Mouse (Mus musculus) liver, postnatal 0 days (tissue): ENCODE results near the gene Hpn. TPM values are rescaled to one million over a fixed set of nuclear protein-coding genes. Genes with fewer than 3 reads are reported as not detected.

ENCODE experiments used
- ATAC-seq: fragments of 200-750 bp; cut with Nextera tagmentation; 2 replicates; pipeline ENCODE4 v1.8.0; 2017; ENCODE audit warnings: mild to moderate bottlenecking, moderate library complexity
- DNase-seq: peaks from one replicate; pipeline ENCODE4 v3.0.0-alpha.2; 2016
- H3K27ac ChIP-seq: fragments of 300-500 bp; sonication (generic); 2 replicates; pipeline ENCODE4 v1.5.1; 2014; ENCODE audit warnings: antibody characterized with exemption, moderate library complexity, mild to moderate bottlenecking, low read depth
- H3K27me3 ChIP-seq: fragments of 300-500 bp; sonication (generic); 2 replicates; pipeline ENCODE4 v1.6.1; 2014; ENCODE audit warnings: low read length, control low read depth, mixed read lengths; ENCODE audit not compliant: insufficient read depth
- H3K36me3 ChIP-seq: fragments of 300-500 bp; sonication (generic); replicated peaks from 2 replicates; pipeline ENCODE4 v1.6.1; 2014; ENCODE audit warnings: mild to moderate bottlenecking, control low read depth, low read length, moderate library complexity, mixed read lengths; ENCODE audit not compliant: insufficient read depth
- H3K4me1 ChIP-seq: fragments of 300-500 bp; sonication (generic); 2 replicates; pipeline ENCODE4 v1.6.1; 2014; ENCODE audit warnings: antibody characterized with exemption, mild to moderate bottlenecking, control low read depth; ENCODE audit not compliant: insufficient read depth
- H3K4me2 ChIP-seq: fragments of 300-500 bp; sonication (generic); 2 replicates; pipeline ENCODE4 v1.6.1; 2014; ENCODE audit warnings: low read depth, mild to moderate bottlenecking, low read length, moderate library complexity, mixed read lengths
- H3K4me3 ChIP-seq: fragments of 300-500 bp; sonication (generic); 2 replicates; pipeline ENCODE4 v1.5.1; 2014; ENCODE audit warnings: low read depth, low read length
- H3K9ac ChIP-seq: fragments of 300-500 bp; sonication (generic); replicated peaks from 2 replicates; pipeline ENCODE4 v1.6.1; 2014; ENCODE audit warnings: mild to moderate bottlenecking, moderate library complexity
- H3K9me3 ChIP-seq: fragments of 300-500 bp; sonication (generic); 2 replicates; pipeline ENCODE4 v1.6.1; 2016; ENCODE audit warnings: mild to moderate bottlenecking, control low read depth, low read length, mixed read lengths
- CTCF ChIP-seq: sonication (generic); IDR thresholded peaks from 2 replicates; pipeline ENCODE4 v1.5.1; 2016; ENCODE audit warnings: antibody characterized with exemption, low read depth
- EP300 ChIP-seq: IDR thresholded peaks from 2 replicates; pipeline ENCODE4 v1.6.1; 2016; ENCODE audit warnings: antibody characterized with exemption, low read depth, mild to moderate bottlenecking
- WGBS: fragments of 180-500 bp; shearing (Covaris S2); extraction: QIAGEN DNeasy Blood & Tissue Kit; methylation state at CpG from one replicate; pipeline ENCODE4 v1.1.7; 2014; ENCODE audit not compliant: insufficient replicate concordance; 5-methylcytosine and 5-hydroxymethylcytosine counted together
- polyA plus RNA-seq: library from polyadenylated mRNA; unstranded; fragments of >200 nt; fragmentation: Nextera tagmentation; extraction: Ambion mirVana; gene quantifications from 2 replicates; pipeline ENCODE4 v1.2.1, GENCODE M21; 2015

Gene Hpn
- polyA plus RNA-seq, 1 experiment from 2014 or later: 250 TPM

DNA sequence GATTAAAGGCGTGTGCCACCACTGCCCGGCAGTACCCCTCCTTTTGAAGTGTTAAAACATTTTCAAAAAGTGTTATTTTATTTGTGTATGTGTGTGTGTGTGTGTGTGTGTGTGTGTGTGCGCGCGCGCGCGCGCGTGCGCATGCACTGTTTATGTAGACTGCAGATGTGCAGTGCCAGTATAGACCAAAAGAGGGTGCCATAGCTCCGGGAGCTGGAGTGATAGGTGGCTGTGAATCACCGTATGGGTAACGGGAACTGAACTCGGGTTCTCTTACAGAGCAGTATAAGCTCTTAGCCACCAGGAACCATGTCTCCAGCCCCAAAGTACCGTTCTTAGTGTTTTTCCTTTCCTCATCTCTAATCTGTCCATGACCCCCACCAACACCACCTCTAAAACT, 29.8 kb upstream of the Hpn start:
- Histone ChIP-seq H3K9me3 (no peaks in the 10 kb centered on the region), H3K4me3 (no peak overlapping the region), H3K36me3 (peaks cover 36% of the 10 kb centered on the region), H3K4me1 (peaks cover 30% of the 10 kb centered on the region), H3K27ac (no peak overlapping the region), H3K9ac (no peak overlapping the region), H3K27me3 (no peaks in the 10 kb centered on the region), H3K4me2 (no peak overlapping the region)
- DNase-seq: no peak
- 95% methylated on average over 16 of the region's 16 CpGs for WGBS
- no peak for ATAC-seq
- TF ChIP-seq CTCF: peak; percentile 32; the same call in 1 of the 2 replicates
- TF ChIP-seq EP300: no peak

DNA sequence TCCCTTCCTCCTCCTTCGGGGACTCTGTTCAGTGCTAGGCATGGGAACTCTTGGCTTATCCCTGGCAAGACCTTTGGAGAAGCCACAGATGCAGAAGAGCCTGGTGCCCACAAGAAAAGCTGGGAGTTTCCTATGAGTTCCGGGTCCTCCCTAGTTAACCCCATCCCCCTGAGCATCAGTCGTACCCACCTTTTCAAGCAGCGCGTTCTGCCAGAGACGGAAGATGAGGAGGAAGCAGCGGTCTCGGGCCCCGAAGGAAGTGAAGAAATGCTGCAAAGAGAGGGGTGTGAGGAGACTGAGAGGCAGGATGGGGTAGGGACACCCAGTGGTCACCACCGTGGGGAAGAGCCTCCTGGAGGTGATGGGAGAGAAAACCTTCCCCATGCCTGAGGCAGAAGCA, 25.9 kb upstream of the Hpn start:
- Histone ChIP-seq H3K36me3 (peaks cover 75% of the 10 kb centered on the region), H3K4me3 (no peak overlapping the region), H3K9me3 (no peaks in the 10 kb centered on the region), H3K4me2 (no peak overlapping the region), H3K27me3 (no peaks in the 10 kb centered on the region), H3K9ac (no peak overlapping the region), H3K4me1 (no peaks in the 10 kb centered on the region), H3K27ac (no peak overlapping the region)
- no peak for DNase-seq
- WGBS: 75% methylated on average over 10 of the region's 10 CpGs
- TF ChIP-seq CTCF: no peak
- TF ChIP-seq EP300: no peak
- ATAC-seq: no peak

DNA sequence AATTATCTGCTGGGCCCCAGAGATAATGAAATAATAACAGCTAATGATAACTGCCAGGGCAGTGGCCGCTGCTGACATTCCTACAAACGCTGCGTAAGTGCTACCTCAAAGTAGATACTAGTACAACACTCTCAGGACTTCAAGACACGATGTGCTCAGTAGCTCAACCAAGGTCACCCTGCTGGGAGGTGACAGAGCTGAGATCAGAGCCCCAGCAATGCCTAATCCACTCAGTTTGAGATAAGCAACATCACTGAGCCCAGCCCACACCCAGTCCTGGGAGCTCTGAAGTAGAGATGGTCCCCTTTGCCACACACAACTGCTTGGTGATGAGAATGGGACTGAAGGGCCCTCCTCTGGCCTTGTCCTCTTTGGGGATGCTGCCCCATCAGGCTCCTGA, 25.2 kb upstream of the Hpn start:
- no peak for TF ChIP-seq EP300
- TF ChIP-seq CTCF: no peak
- H3K36me3 ChIP-seq: peaks cover 81% of the 10 kb centered on the region

DNA sequence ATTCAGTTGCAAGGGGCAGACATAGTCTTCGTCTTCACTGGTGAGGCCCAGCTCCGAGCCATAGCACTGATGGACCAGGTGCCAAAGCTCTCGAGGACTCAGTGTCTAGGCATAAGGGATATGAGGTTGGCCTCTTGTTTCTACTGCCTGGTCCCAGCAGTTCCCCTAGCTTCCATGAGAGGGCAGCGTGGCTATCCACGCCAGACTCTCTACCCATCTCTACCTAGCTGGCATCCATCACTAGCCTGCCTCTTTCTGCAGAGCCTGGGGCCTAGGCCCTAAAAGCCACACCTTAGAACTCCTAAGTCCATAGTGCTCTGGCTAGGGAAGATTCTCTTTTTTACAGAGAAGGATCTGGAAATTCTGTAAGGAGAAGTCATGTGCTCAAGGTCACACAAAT, 24.7 kb upstream of the Hpn start:
- H3K4me1 ChIP-seq: no peaks in the 10 kb centered on the region
- H3K27ac ChIP-seq: no peak overlapping the region
- H3K4me3 ChIP-seq: no peak overlapping the region
- TF ChIP-seq CTCF (peak; percentile 89), EP300 (no peak)
- no peaks in the 10 kb centered on the region for H3K9me3 ChIP-seq
- no peaks in the 10 kb centered on the region for H3K27me3 ChIP-seq
- H3K4me2 ChIP-seq: no peak overlapping the region
- 63% methylated on average over 5 of the region's 5 CpGs for WGBS
- DNase-seq (peak; percentile 69), ATAC-seq (peak; percentile 67)
- no peak overlapping the region for H3K9ac ChIP-seq
- peaks cover 87% of the 10 kb centered on the region for H3K36me3 ChIP-seq

More for the DNA sequence above, 25.2 kb upstream of the Hpn start:
- no peak overlapping the region for H3K4me3 ChIP-seq
- no peaks in the 10 kb centered on the region for H3K4me1 ChIP-seq
- no peak overlapping the region for H3K27ac ChIP-seq
- H3K9ac ChIP-seq: no peak overlapping the region
- DNase-seq (no peak), ATAC-seq (no peak)
- H3K9me3 ChIP-seq: no peaks in the 10 kb centered on the region
- H3K4me2 ChIP-seq: no peak overlapping the region
- WGBS: 66% methylated on average over 4 of the region's 4 CpGs
- H3K27me3 ChIP-seq: no peaks in the 10 kb centered on the region

DNA sequence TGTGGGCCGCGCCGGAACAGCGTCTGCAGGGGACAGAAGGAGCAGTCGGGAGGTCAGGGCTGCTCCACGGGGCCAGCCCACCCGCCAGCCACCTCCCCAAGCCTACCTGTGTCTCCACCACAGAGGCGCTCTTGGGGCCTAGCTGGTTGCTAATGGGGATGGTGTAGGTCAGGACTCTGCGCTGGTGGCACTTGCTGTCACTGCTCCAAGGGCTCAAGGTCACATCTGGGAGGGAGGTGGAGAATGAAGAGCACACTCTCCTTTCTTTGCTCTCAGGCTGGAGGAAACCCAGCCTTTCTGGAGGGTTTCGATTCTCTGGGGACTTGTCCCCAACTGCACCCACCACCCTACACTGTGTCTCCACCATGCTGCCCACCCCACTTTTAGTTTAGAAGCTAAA, 20.6 kb upstream of the Hpn start:
- TF ChIP-seq CTCF (no peak), EP300 (no peak)
- no peaks in the 10 kb centered on the region for H3K27me3 ChIP-seq
- H3K4me1 ChIP-seq: no peaks in the 10 kb centered on the region
- H3K36me3 ChIP-seq: peaks cover 96% of the 10 kb centered on the region
- no peak overlapping the region for H3K4me3 ChIP-seq
- DNase-seq (no peak), ATAC-seq (no peak)
- no peaks in the 10 kb centered on the region for H3K9me3 ChIP-seq
- no peak overlapping the region for H3K27ac ChIP-seq
- WGBS: 79% methylated on average over 10 of the region's 10 CpGs
- H3K9ac ChIP-seq: no peak overlapping the region
- no peak overlapping the region for H3K4me2 ChIP-seq

DNA sequence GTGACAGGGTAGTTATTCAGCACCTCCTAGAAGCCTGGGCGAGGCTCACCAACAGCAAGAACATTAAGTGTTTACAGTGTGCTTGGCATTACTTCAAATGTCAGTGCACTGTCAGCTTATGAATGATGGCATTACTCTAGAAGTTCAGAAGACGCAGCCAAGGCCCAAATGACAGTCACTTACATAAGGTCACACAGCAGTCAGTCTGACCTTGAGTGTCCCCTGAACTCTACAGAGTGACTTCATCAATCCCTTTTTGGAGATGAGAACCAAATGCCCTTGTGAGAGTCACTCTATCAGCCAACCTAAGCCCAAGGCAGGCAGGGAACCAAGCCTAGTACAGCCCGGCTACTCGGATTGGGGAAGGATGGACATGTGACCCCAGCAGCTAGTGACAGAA, 16.8 kb upstream of the Hpn start:
- no peak for DNase-seq
- Histone ChIP-seq H3K4me2 (no peak overlapping the region), H3K27ac (no peak overlapping the region), H3K9me3 (no peaks in the 10 kb centered on the region), H3K27me3 (peaks cover 10% of the 10 kb centered on the region), H3K4me3 (no peak overlapping the region), H3K4me1 (0 out of 2 replicates have a peak, but pooled peaks cover 5% of the 10 kb centered on the region), H3K36me3 (peaks cover 72% of the 10 kb centered on the region), H3K9ac (no peak overlapping the region)
- 79% methylated on average over 4 of the region's 4 CpGs for WGBS
- no peak for TF ChIP-seq CTCF
- no peak for TF ChIP-seq EP300
- ATAC-seq: no peak

DNA sequence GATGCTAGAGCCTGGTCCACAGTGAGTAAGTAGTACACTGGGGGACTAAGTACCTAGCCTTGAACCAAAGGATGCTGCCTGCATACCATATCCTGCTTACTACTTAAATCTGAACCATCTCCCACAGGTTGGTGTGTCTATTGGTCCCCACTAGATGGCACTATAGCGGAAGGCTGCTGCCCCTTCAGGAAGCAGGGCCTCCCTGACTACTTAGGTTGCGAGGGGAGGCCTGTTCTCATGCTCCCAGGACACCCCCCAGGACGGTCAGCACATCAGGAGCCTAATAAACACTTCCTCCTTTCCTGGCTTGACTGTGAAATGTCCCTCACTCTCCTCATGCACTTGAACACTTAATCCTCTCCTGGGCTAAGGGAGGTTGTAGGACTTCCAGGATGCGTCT, 15.8 kb upstream of the Hpn start:
- H3K36me3 ChIP-seq: peaks cover 62% of the 10 kb centered on the region
- TF ChIP-seq EP300: no peak
- TF ChIP-seq CTCF: peak; percentile 87
- H3K27me3 ChIP-seq: peaks cover 19% of the 10 kb centered on the region
- H3K4me1 ChIP-seq: peaks cover 11% of the 10 kb centered on the region; the same call in 1 of the 2 replicates
- ATAC-seq (peak; percentile 46; the same call in 1 of the 2 replicates), DNase-seq (peak; percentile 51)
- no peak overlapping the region for H3K4me2 ChIP-seq
- WGBS: 36% methylated on average over 4 of the region's 4 CpGs
- no peak overlapping the region for H3K4me3 ChIP-seq
- H3K9ac ChIP-seq: no peak overlapping the region
- H3K27ac ChIP-seq: no peak overlapping the region
- H3K9me3 ChIP-seq: no peaks in the 10 kb centered on the region
